Mouse (Mus musculus): Measurements from ENCODE around the gene Tmem44. TPM values are rescaled to one million over a fixed set of nuclear protein-coding genes. Genes with fewer than 3 reads are reported as not detected.

Tmem44 gene
- polyA plus RNA-seq, 1 experiment from 2014 or later, result 69.3 TPM

GRCm38 (mm10) chr16:30527889-30528288 lies 22.8 kb downstream of the Tmem44 start:
- no peak for ATAC-seq (ENCODE audit: low read depth)
- Histone ChIP-seq H3K27me3 (no peaks in the 10 kb centered on the region), H3K9ac (no peak overlapping the region), H3K9me3 (no peaks in the 10 kb centered on the region), H3K4me3 (no peak overlapping the region), H3K36me3 (peaks cover 63% of the 10 kb centered on the region), H3K4me2 (no peak overlapping the region), H3K27ac (replicated peaks) (no peak overlapping the region), H3K4me1 (replicated peaks) (no peaks in the 10 kb centered on the region)
- WGBS, result 69% methylated on average over 2 of the region's 2 CpGs

DNA sequence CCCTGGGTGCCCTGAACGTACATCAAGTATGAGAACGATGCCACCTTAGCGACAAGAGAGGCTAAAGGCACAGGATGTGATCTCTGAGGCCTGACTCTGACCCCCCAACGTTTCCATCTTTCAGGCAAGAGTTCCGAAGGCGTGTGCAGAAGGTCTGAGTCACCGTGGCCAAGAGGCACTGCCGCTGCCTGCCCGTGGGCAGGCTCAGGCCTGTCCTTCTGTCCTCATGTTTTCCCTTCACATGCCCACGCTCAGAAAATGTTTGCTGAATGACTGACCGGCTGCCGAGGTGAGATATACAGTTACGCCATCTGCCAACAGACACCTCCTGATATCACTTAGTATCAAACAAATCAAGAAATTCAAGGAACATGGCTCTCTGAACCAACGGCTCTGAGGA lies 24.9 kb downstream of the Tmem44 start:
- H3K36me3 ChIP-seq, result peaks cover 78% of the 10 kb centered on the region
- no peaks in the 10 kb centered on the region for H3K4me1 ChIP-seq (replicated peaks)
- no peaks in the 10 kb centered on the region for H3K9me3 ChIP-seq
- no peak overlapping the region for H3K4me2 ChIP-seq
- no peak for ATAC-seq (ENCODE audit: low read depth)
- no peaks in the 10 kb centered on the region for H3K27me3 ChIP-seq
- no peak overlapping the region for H3K27ac ChIP-seq (replicated peaks)
- H3K4me3 ChIP-seq, result no peak overlapping the region
- no peak overlapping the region for H3K9ac ChIP-seq
- 88% methylated on average over 14 of the region's 14 CpGs for WGBS

- no peak overlapping the region for H3K4me2 ChIP-seq
- no peaks in the 10 kb centered on the region for H3K9me3 ChIP-seq
- no peak for ATAC-seq (ENCODE audit: low read depth)
- no peak overlapping the region for H3K4me3 ChIP-seq
- H3K9ac ChIP-seq, result no peak overlapping the region
- no peak overlapping the region for H3K27ac ChIP-seq (replicated peaks)
- H3K36me3 ChIP-seq, result peaks cover 71% of the 10 kb centered on the region
- 93% methylated on average over 6 of the region's 6 CpGs for WGBS
- H3K27me3 ChIP-seq, result no peaks in the 10 kb centered on the region
- no peaks in the 10 kb centered on the region for H3K4me1 ChIP-seq (replicated peaks)
These were observed 26.2 kb downstream of the Tmem44 start for GRCm38 (mm10) chr16:30524481-30524880.

DNA sequence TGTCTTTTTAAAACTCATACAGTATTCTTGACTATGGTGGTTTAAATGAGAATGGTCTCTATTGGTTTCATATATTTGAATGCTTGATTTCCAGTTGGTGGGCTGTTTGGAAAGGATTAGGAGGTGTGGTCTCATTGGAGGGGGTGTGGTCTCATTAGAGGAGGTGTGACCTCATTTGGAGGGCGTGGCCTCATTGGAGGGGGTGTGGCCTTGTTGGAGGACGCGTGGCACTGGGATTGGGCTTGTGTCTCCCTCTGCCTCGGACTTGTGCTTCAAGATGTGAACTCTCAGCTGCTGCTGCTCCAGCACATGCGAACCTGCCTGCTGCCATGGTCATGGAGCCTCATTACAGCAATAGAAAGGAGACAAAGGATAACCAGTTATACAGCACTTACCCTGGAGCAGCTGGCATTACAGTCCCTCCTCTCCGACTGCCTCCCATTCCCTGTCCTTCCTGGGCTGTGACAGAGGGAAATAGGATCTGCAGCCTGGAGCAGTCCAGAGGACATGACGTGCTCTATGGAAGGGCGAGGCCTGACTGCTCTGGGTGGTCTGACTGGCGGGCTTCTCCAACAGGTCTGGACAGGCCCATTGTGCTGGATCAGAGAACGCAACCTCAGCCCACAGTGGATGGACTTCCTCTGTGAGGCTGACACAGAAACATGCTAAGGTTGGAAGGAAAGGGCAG lies 28.2 kb downstream of the Tmem44 start:
- no peak overlapping the region for H3K9ac ChIP-seq
- peaks cover 66% of the 10 kb centered on the region for H3K36me3 ChIP-seq
- no peak overlapping the region for H3K27ac ChIP-seq (replicated peaks)
- H3K9me3 ChIP-seq, result no peaks in the 10 kb centered on the region
- no peak for ATAC-seq (ENCODE audit: low read depth)
- 56% methylated on average over 10 of the region's 10 CpGs for WGBS
- no peak overlapping the region for H3K4me3 ChIP-seq
- H3K4me2 ChIP-seq, result no peak overlapping the region
- 0 out of 2 replicates have a peak, but pooled peaks cover under 1% of the 10 kb centered on the region for H3K4me1 ChIP-seq (replicated peaks)
- no peaks in the 10 kb centered on the region for H3K27me3 ChIP-seq

DNA sequence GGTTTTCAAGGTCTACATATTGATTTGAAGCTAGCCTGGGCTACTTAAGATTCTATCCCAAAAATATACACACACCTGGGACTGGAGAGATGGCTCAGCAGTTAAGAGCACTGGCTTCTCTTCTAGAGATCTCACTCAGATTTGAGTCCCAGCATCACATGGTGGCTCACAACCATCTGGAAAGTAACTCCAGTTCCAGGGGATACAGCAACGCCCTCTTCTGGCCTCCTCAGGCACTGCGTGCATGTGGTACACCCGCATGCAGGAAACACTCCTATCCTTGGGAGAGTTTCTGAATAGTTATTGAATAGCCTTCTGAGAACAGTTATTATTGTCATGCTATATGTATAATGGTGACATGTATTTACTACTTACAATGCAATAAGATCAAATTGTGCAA lies 29.5 kb downstream of the Tmem44 start:
- H3K4me2 ChIP-seq, result no peak overlapping the region
- 63% methylated on average over 3 of the region's 3 CpGs for WGBS
- no peak overlapping the region for H3K4me3 ChIP-seq
- H3K4me1 ChIP-seq (replicated peaks), result 0 out of 2 replicates have a peak, but pooled peaks cover 3% of the 10 kb centered on the region
- H3K27ac ChIP-seq (replicated peaks), result no peak overlapping the region
- peaks cover 64% of the 10 kb centered on the region for H3K36me3 ChIP-seq
- no peak for ATAC-seq (ENCODE audit: low read depth)
- no peak overlapping the region for H3K9ac ChIP-seq
- H3K27me3 ChIP-seq, result no peaks in the 10 kb centered on the region
- no peaks in the 10 kb centered on the region for H3K9me3 ChIP-seq

- 0 out of 2 replicates have a peak overlapping the region, but pooled peaks have one; percentile 2 for H3K4me3 ChIP-seq
These were observed 30.2 kb downstream of the Tmem44 start for GRCm38 (mm10) chr16:30520361-30520823.

GRCm38 (mm10) chr16:30518635-30519034 lies 32.0 kb downstream of the Tmem44 start:
- WGBS, result 87% methylated on average over 9 of the region's 9 CpGs
- Histone ChIP-seq H3K4me1 (replicated peaks) (peaks cover 11% of the 10 kb centered on the region), H3K27ac (replicated peaks) (no peak overlapping the region), H3K36me3 (peaks cover 69% of the 10 kb centered on the region), H3K4me2 (no peak overlapping the region), H3K4me3 (no peak overlapping the region), H3K27me3 (no peaks in the 10 kb centered on the region), H3K9ac (no peak overlapping the region), H3K9me3 (no peaks in the 10 kb centered on the region)
- no peak for ATAC-seq (ENCODE audit: low read depth)

More at GRCm38 (mm10) chr16:30520361-30520823, 30.2 kb downstream of the Tmem44 start:
- Histone ChIP-seq H3K4me2 (peak overlapping the region; percentile 14; the same call in 1 of the 2 replicates), H3K9me3 (no peaks in the 10 kb centered on the region), H3K36me3 (peaks cover 66% of the 10 kb centered on the region), H3K27me3 (no peaks in the 10 kb centered on the region), H3K27ac (replicated peaks) (no peak overlapping the region), H3K9ac (no peak overlapping the region), H3K4me1 (replicated peaks) (0 out of 2 replicates have a peak, but pooled peaks cover 3% of the 10 kb centered on the region)
- ATAC-seq (ENCODE audit: low read depth), result no peak
- WGBS, result 30% methylated on average over 9 of the region's 9 CpGs

GRCm38 (mm10) chr16:30517666-30518283 lies 32.9 kb downstream of the Tmem44 start:
- Histone ChIP-seq H3K9me3 (no peaks in the 10 kb centered on the region), H3K36me3 (peaks cover 64% of the 10 kb centered on the region), H3K4me3 (no peak overlapping the region), H3K27ac (replicated peaks) (no peak overlapping the region), H3K27me3 (no peaks in the 10 kb centered on the region), H3K4me2 (no peak overlapping the region), H3K4me1 (replicated peaks) (peaks cover 19% of the 10 kb centered on the region), H3K9ac (no peak overlapping the region)
- no peak for ATAC-seq (ENCODE audit: low read depth)
- whole genome bisulfite sequencing, result 68% methylated on average over 11 of the region's 11 CpGs

DNA sequence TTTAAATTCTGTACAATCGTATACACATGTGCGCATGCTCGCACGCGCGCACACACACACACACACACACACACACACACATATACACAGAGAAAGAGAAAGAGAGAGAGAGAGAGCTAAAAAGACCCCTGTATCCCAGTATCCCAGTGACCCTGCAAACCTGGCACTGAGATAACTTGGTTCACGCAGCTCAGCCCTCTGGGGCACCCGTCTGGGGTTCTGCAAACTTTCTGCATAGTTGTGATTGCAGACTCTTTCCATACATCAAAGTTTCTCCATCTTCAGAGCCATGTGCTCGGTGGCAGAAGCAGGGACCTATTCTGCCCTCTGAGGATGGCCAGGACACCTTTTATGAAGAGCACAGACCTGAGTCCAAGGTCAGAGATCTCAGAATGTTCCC lies 33.6 kb downstream of the Tmem44 start:
- 97% methylated on average over 9 of the region's 9 CpGs for WGBS
- H3K36me3 ChIP-seq, result peaks cover 56% of the 10 kb centered on the region
- no peak overlapping the region for H3K4me3 ChIP-seq
- H3K4me2 ChIP-seq, result no peak overlapping the region
- no peaks in the 10 kb centered on the region for H3K27me3 ChIP-seq
- no peak overlapping the region for H3K9ac ChIP-seq
- ATAC-seq (ENCODE audit: low read depth), result no peak
- H3K9me3 ChIP-seq, result no peaks in the 10 kb centered on the region
- H3K4me1 ChIP-seq (replicated peaks), result peaks cover 27% of the 10 kb centered on the region
- H3K27ac ChIP-seq (replicated peaks), result no peak overlapping the region

- Histone ChIP-seq H3K9ac (no peak overlapping the region), H3K27me3 (no peaks in the 10 kb centered on the region), H3K4me1 (replicated peaks) (peaks cover 37% of the 10 kb centered on the region), H3K36me3 (peaks cover 51% of the 10 kb centered on the region), H3K4me2 (no peak overlapping the region), H3K9me3 (no peaks in the 10 kb centered on the region), H3K4me3 (no peak overlapping the region), H3K27ac (replicated peaks) (no peak overlapping the region)
- WGBS, result 68% methylated on average over 12 of the region's 12 CpGs
- no peak for ATAC-seq (ENCODE audit: low read depth)
These were observed 35.2 kb downstream of the Tmem44 start for GRCm38 (mm10) chr16:30515418-30515817.

DNA sequence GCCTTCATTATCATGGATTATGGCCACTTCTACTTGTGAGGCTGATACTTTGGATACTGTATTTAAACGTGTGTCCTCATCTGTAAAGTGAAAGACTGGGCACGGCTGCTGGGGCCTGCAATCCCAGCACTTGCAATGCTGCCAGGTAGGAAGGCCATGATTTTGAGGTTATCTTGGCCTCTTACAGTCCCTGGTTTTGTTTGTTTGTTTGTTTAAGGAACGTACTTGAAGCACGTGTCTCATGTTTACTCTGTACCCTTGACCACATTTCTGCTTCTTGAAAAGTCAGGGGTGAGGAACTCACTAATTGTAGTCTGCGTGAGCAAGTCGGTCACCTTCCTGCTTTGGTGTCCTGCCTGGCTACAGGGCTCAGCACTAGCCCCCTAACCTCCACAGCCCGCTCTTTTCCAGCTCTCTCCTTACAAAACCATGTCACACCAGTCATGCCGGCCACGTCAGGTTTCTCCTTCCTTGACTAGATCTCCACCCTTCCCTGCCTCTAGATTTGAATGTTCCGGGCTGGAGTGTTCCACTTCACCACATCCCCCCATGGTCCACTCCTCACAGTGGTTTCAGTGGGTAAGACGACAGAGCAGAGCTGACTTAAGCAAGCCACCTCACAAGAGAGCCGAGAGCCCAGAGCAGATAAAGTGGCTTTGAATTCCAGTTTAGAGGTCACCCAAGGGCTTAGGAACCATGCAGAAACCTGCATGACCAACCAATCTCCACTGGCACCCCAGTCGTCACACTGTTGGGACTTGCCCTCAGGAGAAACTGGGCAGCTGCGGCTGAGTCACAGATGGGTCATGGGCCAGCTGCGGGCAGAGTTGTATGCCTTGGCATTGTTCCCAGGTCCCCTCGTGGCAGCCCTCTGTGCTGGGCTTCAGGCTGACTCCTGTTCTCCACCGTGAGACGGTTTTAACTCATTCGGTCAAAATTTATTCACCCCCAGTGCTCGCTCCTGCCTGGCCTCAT lies 37.3 kb downstream of the Tmem44 start:
- H3K9me3 ChIP-seq, result no peaks in the 10 kb centered on the region
- ATAC-seq (ENCODE audit: low read depth), result 0 out of 2 replicates have a peak, but pooled peaks have one; percentile 21
- peaks cover 44% of the 10 kb centered on the region for H3K4me1 ChIP-seq (replicated peaks)
- H3K36me3 ChIP-seq, result peaks cover 46% of the 10 kb centered on the region
- H3K27ac ChIP-seq (replicated peaks), result 0 out of 2 replicates have a peak overlapping the region, but pooled peaks have one; percentile 38
- H3K9ac ChIP-seq, result no peak overlapping the region
- WGBS, result 63% methylated on average over 20 of the region's 20 CpGs
- H3K4me2 ChIP-seq, result no peak overlapping the region
- no peaks in the 10 kb centered on the region for H3K27me3 ChIP-seq
- no peak overlapping the region for H3K4me3 ChIP-seq
